Mouse (Mus musculus) kidney, postnatal 4 days (tissue): ENCODE measurements around the gene Pcsk5.

Experiments used
- DNase-seq, 2 experiments: peaks; one replicate each; pipeline ENCODE4 v3.0.0; 2021; ENCODE audit warnings: mixed read lengths in 2 of 2

The Pcsk5 gene

DNA sequence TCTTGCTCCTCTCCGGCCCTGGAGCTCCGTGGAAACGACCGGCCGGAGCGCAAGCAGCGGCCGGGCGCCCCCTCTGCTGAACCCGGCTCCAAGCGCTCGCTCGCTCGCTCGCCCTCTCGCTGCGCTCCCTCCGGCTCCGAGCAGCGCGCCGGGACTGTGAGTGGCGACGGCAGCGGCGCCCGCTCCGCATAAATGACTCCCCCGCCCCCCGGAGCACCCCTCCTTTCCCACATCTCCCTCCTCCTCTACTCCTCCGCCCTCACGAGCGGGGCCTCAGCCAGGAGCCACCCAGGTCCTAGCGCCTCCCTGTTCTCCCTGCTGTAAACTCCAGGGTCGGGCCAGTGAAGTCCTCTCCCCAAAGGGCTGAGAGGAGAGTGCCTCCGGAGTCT lies at the start of gene Pcsk5:
Gene Pcsk5, minus strand, starts transcription at position 162 of the 389 bp plus-strand sequence.
- DNase-seq, result peak; percentile 91 to 94

DNA sequence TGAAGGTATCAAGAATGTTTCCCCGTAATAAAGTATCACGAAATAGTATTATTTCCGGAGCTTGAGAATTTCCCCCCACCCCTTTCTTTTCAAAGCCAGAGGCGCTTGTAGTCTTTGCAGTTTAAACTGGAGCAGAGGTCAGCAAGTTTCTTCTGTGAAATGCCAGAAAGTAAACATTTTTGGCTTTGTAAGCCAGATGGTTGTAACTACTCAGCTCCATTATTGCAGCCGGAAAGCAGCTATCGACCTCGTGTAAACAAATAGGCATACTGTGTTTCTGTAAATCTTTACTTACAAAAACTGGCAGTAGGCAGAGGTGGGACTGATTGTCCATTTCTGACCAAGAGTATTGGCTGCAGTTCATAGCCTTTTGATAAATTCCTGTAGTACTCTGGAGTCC lies 38.4 kb upstream of the Pcsk5 start:
- DNase-seq, result no peak

DNA sequence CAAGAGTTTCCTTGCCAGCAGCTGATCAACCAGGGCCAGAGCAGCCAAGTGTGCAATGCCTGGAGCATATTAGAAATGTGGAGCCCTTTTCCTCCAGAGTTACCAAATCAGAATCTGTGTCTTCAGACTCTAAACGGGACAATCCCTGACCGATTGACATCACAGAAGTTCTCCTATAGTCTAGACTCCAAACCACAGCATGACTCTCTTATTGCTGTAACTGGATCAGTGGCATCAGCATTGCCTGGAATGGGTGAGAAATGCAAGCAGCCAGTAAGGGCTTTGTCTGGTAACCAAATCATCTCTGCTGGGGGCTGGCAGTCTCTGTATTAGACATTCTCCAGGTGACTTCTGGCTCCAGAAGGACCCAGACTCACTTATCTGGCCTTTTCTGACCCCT lies 37.0 kb upstream of the Pcsk5 start:
- peak in 1 of 2 experiments; percentile 38 for DNase-seq

DNA sequence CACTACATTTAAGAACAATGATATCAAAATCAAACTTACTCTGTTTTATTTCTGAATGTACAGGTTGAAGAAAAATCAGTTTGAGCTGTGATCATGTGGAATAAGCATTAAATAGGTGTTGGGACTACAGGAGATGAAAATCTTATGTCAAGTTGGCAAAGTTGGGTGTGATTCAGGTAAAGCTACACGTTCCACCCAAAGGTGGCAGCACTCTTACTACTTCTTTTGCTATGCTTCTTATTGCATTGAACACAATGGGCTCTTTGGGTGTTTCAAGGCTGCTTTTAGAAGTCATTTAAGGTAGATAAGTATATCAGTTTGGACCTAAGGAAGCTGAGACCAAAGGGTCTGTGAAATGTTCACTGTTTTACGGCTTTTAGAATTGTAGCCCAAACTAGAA lies 36.3 kb upstream of the Pcsk5 start:
- no peak for DNase-seq

DNA sequence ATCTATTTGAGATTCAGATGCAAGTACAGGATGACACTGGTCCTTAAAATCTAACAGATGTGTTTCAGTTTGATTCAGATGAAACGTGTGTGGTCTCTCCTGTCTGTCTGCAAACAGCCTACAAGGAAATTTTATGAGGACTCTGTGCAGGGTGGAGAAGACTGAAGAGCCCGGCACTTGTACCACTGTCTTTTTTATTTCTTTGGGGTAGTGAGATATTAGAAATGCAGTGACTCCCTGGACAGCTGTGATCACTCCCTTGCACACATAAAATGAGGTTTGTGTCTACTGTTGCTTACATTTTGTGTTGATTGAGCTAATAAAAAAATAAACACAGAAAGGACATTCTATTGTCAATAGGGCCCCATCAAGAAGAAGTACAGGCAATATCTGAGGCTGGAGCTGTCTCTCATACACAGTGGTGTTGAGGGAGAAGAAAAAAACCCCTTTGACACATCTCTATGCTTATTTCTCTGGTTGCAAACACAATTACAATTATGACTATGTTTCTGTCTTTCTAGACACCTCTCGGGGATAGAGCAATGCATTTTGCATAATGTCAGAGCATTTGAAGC lies 29.0 kb upstream of the Pcsk5 start:
- DNase-seq, result no peak

DNA sequence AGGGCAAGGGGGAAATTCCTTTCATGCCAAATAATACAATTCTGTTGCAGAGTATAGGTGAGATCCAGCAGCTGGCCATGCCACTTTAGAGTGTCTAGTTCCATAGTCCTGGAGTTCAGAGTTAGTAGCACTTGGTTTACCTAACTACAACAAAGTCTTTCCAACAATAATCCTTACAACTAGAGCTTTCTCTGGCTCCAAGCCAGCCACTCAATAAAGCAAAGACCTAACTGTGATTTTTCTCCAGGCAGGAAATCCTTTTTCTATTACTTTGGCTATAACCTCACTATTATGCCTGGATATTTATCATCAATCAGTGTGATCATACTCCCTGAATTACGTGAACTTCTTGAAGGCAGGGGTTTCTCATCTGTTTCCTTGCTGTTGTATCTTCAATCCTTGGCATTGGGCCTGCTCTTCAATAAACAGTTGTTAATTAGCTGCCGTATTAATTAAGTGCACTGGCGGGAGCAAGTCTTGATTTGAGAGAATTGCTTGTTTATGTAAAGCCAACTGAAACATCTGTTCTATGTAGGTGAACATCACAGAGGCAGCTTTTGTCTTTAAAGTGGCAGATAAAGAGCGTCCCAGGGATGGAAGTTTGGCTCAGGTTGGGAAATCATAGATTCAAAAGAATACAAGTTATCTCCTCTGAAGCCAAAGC lies 23.1 kb upstream of the Pcsk5 start:
- DNase-seq, result no peak

DNA sequence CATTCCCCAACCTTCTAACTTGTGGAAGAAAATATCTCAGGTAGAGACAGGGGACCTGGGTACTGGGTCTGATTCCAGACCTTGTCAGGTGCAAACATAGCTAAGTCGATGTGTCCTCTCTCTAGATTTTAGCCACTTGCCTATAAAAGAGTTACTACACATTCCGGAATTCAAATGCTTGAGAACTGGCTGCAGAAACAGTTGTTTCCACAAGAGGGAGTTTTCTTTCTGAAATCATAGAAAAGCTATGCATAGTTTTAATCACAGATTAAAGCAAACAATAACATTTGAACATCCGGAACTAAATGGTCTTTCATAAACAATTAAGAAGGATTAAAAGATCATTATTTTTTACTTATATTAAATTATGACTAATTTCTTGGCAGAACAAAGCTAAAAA lies 19.3 kb upstream of the Pcsk5 start:
- no peak for DNase-seq

DNA sequence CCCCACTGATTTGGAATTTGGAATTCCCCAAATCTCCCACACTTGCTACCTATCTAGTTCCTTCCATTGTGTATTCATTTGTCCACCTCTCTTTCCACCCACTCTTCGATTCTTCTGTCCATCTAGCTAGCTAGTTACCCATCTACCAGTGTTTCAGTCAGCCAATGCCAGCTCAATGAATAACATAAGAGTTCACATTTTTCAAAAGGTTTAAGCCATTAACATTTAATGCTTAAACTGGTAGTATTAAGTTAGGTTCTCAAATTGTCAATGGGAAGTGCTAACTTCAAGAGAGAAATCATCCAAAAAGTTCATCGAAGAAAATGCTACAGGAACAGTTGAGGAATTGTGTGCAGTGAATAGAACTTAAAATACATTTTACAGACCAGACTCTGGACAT lies 11.0 kb upstream of the Pcsk5 start:
- no peak for DNase-seq

DNA sequence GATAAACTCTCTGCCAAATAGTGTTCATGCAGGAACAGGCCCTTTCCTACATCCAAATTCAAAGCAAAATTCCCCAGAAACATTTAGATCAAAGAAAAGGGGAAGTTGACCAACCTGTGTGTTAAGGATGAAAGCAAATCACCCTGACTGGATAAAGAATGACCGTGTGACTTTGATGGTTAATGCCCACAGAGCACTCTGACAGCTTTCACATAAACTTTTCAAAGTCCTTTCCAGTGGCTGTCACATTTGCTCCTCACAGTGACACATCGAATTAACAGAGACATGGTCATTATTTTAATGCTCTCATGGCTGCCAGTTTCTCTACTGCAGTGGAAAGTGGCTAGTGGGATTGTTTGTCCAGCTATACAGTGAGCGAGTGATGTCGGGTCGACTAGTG lies 8.5 kb upstream of the Pcsk5 start:
- no peak for DNase-seq

DNA sequence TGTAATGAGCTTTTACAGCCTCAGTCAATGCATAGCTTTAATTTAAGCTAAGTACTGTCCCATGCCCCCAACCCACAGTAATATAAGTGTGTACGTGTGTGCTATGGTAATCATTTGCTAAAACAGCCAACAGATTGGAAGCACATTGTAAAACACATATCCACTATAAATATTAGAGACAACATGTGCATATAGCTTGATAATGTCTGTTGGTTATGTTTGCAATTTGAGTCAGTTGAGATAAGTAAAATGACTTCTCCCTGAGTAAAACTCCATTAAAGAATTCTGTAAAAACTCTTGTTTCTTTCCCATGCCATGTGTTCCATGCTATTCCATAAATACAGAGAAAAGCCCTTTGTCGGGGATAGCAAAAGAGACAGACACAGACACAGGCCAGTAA lies 4.2 kb upstream of the Pcsk5 start:
- DNase-seq, result no peak

DNA sequence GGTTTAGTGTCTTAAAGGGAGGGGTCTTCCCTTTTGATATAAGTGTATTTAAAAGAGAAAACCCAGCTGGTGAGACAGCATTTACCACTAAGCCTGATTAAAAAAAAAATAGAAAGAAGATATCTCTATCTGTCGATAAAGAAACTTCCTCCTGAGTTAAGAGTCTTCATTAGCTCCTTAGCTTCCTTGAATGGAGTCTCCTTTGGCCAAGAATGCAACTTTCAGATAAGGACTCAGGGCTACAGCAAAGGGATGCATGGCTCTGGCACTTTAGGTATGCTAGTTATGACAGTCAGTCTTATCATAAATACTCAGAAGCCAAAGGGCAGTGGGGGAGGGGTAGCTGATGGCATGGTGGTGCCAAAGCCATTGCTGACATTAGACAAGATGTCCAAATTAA lies 2.4 kb upstream of the Pcsk5 start:
- DNase-seq, result no peak

DNA sequence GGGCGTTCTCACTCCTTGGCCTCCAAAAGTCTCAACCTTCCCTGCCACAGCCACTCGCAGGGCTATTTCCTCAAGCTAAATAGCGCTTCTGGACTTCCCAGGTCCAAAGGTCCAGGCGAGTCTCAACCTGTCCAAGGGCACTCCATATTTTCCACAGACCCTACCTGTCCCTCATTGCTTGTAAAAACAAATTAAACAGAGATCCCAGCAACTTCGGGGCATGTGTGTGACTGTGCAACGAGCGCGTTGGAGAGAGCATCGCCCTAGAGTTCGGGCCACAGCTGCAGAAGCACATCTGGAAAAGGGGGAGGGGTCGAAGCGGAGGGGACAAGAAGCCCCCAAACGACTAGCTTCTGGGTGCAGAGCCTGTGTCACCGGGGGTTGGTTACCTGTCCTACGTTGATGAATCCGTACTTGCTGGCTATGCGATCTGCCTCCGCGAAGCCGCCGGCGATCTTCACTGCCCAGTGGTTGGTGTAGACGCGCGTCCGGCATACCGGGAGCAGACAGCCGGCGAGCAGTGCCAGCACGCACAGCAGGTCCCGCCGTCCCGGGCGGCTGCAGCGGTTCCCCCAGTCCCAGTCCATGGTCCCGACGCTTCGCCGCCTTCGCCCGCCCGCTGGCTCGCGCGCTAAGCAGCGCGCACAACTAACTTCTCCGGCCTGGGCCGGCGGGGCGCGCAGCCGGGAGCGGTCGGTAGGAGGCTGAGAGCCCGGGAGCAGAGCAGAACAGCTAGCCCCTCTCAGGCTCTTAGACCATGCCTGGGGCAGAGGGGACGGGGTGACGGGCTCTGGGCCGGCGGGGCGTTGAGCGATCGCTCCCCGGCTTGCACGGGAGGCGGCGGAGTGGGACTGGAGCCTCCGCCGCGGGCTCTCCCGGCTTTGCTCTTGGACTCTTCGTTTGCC lies 614 bp downstream of the Pcsk5 start:
- peak; percentile 70 to 83 for DNase-seq

DNA sequence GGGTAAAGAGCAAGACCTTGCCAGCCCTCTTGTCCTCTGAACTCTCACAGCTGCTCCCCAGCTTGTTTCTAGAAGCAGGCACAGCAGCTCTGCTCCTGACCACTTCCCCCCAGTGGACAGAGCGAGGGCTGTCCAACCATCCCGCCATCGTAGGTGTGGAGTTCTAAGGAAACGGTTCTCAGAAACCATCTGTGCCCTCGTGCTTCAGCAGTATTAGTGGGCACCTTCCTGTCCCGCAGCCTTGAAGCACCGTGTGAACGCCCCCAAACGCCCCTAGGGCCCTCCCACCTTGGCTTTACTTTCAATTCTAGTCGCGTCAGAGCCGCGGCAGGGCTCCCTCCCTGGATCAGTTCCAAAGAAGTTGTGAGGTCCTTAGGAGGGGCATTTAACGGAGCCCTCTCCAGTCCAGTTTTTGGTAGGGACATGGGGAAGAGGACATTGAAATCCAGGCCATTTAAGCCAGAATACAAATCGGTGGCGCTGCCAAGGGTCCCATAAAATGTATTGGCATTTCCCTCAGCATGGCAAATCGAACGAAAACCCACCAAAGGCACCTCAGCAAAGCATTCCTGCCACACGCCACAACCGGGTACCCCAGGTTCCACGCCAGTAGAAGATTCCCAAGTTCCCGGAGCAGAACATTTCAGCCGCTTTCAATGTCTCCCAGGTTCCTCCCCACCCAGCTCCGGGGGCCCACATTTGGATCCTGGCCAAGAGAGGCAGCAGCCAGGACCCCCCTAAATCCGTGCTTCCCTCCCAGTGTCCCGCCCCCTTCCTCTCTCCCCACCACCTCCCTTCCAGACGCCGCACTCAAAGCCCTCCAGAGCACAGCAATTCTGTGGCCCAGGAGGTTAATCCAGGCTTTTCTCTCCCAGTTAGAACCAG lies 1.5 kb downstream of the Pcsk5 start:
- DNase-seq, result peak; percentile 65 to 73

DNA sequence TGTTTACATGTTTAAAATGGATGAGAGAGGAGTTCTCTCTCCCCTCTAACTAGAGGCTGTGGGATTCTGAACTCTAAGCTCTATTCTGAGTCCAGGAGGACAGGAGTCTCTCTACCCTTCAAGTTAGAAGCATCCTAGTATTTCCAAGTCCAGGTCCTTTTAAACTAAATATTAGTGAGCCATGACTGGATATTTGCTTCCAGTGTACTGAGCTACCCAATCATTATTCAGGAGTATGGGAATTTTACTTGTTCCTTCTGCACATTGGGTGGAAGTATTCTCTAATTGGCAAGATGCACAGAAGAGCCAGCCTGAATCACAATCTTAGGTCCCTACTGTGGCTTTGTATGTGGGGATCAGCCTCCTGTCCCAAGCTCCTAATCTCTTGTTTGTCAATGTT lies 2.5 kb downstream of the Pcsk5 start:
- no peak for DNase-seq

DNA sequence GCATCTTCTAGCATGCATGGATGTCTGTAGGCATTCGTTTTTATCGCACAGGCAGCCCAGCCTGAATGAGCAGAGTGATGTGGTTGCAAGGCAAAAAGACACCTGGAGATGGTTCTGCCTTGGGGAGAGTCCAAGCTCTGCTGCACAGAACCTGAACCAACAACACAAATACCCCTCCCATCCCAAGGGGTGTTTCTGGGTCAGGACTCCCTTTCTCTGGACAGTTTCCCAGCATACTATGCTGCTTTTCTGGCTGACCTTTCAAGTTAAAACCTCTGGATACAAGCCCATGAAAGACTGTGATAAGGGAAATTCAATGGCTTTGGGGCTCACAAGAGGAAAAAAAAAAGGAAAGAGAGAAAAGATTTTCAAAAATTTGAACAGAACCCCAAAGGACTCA lies 6.1 kb downstream of the Pcsk5 start:
- no peak for DNase-seq

DNA sequence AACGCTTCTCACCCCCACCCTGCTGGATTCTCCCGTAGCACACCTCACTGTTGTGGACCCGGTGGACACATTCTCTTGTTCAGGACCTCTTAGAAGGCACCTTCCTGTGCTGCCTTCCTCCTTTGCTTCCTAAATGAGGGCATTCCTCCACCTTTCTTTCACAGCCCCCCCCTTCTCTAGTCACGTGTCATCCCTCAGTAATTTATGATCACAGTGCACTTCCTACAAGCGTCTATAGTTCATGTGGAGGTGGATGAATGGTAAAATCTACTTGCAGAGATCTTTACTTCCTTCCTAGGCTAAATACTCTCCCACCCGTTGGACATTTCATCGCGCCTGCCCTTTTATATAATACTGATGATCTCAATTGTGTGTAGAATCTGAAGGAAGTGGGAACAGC lies 9.0 kb downstream of the Pcsk5 start:
- no peak for DNase-seq

DNA sequence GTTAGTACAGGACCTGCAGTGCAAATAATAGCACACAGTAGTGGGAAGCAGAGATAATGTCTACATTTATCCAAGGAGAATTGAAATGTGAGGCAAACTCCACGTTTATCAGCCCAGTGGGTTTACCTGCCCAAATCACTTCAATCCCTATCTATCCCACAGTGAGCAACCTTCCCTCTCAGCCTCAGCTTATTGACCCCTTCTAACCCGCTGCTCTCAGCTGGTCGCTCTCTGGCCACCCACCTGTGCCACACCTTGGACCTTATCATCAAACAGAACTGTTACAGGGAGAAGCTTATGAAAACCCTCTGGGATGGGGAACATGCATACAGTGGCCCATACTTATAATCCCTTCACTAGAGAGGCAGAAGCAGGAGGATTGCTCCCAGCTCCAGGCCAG lies 10.7 kb downstream of the Pcsk5 start:
- DNase-seq, result no peak

DNA sequence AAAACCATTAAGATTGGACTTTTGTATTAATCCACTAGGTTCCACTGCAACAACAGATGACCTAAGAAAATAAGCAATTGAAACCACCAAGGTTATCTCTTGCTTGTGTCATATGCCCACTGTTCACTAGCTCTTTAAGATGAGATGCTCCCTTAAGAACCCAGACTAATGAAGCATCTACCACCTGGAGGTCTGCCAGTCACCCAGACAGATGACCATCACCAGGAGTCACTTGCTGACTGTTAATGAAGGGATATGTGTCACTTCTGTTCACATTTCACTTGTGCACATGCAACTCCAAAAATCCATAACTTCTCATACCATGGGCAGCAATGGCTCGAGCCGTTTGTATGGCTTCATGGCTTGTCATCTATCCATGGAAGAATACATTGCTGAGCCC lies 17.4 kb downstream of the Pcsk5 start:
- no peak for DNase-seq

DNA sequence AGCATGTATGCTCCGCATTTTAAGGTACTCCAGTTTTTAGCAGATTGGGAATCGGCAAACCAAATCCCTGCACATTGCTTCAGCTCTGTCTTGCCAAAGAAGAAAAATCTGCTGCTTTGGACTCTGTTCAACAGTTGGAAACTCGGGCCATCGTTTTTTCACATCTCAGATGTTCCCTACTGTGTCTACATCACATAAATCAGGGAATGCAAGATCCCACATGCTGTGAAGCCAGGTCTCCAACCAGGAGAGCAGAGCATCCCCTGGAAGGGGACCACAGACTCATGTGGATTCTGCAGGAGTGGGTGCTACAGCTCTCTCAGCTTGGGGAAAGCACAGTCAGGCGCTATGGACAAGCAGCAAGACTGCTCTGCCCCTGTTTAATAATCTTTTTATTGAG lies 18.4 kb downstream of the Pcsk5 start:
- DNase-seq, result no peak

DNA sequence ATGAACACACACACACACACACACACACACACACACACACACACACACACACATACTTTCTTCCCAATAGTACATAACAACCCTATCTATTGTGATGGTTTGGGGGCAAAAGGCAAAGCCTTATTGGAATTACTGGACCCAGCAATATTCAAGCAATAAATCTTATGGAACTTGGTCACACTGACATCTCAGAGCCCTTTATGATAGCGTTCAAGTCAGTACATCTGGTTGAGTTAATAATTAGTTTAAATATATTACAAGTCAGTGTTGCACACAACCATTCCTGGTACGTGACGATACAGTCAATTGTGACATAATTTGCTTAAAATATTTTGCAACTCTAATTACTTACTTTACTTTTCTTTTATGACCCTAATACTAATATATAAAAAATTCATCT lies 22.4 kb downstream of the Pcsk5 start:
- no peak for DNase-seq

DNA sequence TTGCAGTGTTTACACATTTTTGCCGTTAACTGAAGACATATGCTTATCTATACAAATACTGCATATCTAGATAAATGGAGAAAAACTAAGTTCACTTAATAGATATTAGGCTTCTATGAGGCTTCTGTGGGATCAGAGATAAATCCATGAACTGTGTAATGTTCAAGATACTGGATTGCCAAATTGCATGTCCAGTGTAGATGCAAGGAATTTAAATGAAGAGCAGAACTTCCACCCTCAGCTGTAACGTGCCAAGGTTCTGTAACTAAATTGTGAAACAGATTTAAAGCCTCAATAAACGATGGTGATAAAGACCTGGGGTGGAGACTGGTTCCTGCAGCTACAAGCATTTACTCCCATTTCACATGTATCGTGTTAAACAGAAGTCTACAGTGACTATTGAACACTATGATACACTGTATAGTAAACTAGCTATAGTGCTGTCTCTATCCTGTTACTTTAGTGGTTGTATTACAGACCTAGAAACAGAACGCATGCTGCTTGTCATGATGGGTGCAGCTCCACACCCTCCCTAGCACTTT lies 23.9 kb downstream of the Pcsk5 start:
- DNase-seq, result no peak

DNA sequence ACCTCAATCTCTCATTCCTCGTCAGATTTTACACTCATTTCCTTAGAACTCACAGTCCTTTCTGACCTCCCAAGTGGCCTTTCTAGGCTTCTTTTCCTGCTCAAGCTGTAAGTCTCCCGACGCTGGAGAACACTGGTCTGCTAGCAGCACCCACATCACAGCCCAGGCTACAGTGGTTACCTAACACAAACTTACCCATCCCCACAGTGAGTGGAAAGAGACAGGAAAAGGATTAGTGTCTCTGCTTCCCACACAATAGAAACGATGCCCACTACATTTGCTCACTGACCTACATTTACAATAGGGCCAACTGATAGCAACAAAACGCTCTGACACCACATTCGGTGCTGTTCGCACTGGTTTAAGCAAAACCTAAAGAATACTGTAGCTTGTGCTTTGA lies 24.8 kb downstream of the Pcsk5 start:
- DNase-seq, result no peak

DNA sequence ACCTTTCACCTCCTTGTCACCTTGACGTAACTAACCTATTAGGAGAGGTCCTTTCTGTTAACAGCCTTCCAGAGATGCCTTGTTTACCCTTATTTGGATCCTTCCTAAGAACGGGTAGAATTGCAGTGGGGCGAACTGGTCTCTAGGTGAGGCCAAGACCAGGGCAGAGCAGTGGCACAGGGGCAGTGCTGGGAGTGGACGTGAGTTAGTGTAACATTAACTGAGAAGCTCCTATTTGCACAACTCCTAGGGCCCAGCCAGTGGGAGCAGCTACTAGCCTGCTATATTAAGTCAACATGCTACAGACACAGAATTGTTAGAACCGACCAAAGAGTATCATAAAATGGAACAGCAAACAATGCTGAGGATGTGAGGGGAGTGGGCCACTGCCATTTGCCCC lies 30.8 kb downstream of the Pcsk5 start:
- DNase-seq, result no peak
